ENCODE assay signal across 27 mouse cellular contexts in genomic region chr9:108071801-108072200, GRCm38 (mm10). TPM values are rescaled to one million over a fixed set of nuclear protein-coding genes. Genes with fewer than 3 reads are reported as not detected.
A peak's percentile ranks its signal among the peaks of the same experiment; 100 is the strongest.
DNase-seq lines count a peak whose midpoint lies in the region; ATAC-seq and TF ChIP-seq lines count a peak whose summit lies in the region.
"Had no signal": no experiment of that assay in that cellular context is flagged by ENCODE, and none has a peak within 500 bp of the region (broad histone marks: within the 10 kb centered on the region; RNA-seq: fewer than 3 reads in every experiment).

No protein-coding gene starts in this region.

- TF ChIP-seq CTCF in cerebellum, adult 2 months (IDR thresholded peaks at IDR 0.05; ENCODE audit: borderline replicate concordance, insufficient read depth, low read depth, low read length): no peak
- TF ChIP-seq CTCF in heart, postnatal 0 days (IDR thresholded peaks at IDR 0.05; ENCODE audit: low read depth): no peak
- TF ChIP-seq CTCF in lung, embryonic 14.5 days (IDR thresholded peaks at IDR 0.05; ENCODE audit: low read depth): no peak
- no peak for TF ChIP-seq CTCF in lung, adult 2 months (IDR thresholded peaks at IDR 0.05; ENCODE audit: insufficient read depth, low read length)

- no peak for TF ChIP-seq POLR2A in cerebellum, adult 2 months (IDR thresholded peaks at IDR 0.05; ENCODE audit: borderline replicate concordance, insufficient read depth, low read length)
- TF ChIP-seq POLR2A in lung, adult 2 months (IDR thresholded peaks at IDR 0.05; ENCODE audit: borderline replicate concordance, extremely low read depth, low read depth, low read length): no peak

- intact Hi-C loops in heart, postnatal 10 days (cut with DNase I): no loop called here
- intact Hi-C loops in heart, postnatal 36 days (cut with DNase I): no loop called here

- H3K36me3 ChIP-seq in heart, embryonic 12.5 days: peaks cover 28% of the 10 kb centered on the region
- peaks cover 16% of the 10 kb centered on the region for H3K36me3 ChIP-seq in heart, postnatal 0 days (replicated peaks; ENCODE audit: control insufficient read depth, insufficient read depth, low read length)
- peaks cover 21% of the 10 kb centered on the region for H3K36me3 ChIP-seq in lung, embryonic 14.5 days (ENCODE audit: insufficient read depth)

- H3K4me1 ChIP-seq in cerebellum, adult 2 months (ENCODE audit: control insufficient read depth, insufficient read depth, low read length): peaks cover 44% of the 10 kb centered on the region
- peaks cover 28% of the 10 kb centered on the region for H3K4me1 ChIP-seq in heart, embryonic 12.5 days (replicated peaks)
- peaks cover 16% of the 10 kb centered on the region for H3K4me1 ChIP-seq in heart, postnatal 0 days (ENCODE audit: control insufficient read depth, insufficient read depth)
- H3K4me1 ChIP-seq in lung, embryonic 14.5 days (ENCODE audit: insufficient read depth): no peaks in the 10 kb centered on the region
- H3K4me1 ChIP-seq in lung, adult 2 months (ENCODE audit: control insufficient read depth, insufficient read depth, low read length): no peaks in the 10 kb centered on the region
- H3K4me1 ChIP-seq: hindbrain, embryonic 15.5 days had no signal

- H3K4me3 ChIP-seq in cerebellum, adult 2 months (replicated peaks; ENCODE audit: insufficient read depth, low read depth, low read length): no peak overlapping the region
- no peak overlapping the region for H3K4me3 ChIP-seq in heart, embryonic 12.5 days
- no peak overlapping the region for H3K4me3 ChIP-seq in heart, postnatal 0 days (ENCODE audit: low read depth, low read length)
- no peak overlapping the region for H3K4me3 ChIP-seq in lung, embryonic 14.5 days (ENCODE audit: low read depth, low read length)
- H3K4me3 ChIP-seq in lung, adult 2 months (replicated peaks; ENCODE audit: extremely low read depth, low read depth, low read length): no peak overlapping the region
- H3K4me3 ChIP-seq: erythroblast, embryonic 14.5 days; hindbrain, embryonic 10.5 days; hindbrain, embryonic 15.5 days; liver, embryonic 12.5 days had no signal

- no peak for DNase-seq in cerebellum, adult 2 months
- DNase-seq in cerebellum, postnatal 36 days: no peak
- no peak for DNase-seq in heart, postnatal 10 days
- no peak for DNase-seq in heart, postnatal 0 days (ENCODE audit: low spot score)
- no peak for DNase-seq in heart, postnatal 36 days
- DNase-seq in lung, embryonic 14.5 days: no peak
- DNase-seq in lung, adult 2 months: no peak
- DNase-seq: adrenal gland, adult 8-10 months; kidney, adult 8-10 months; kidney, postnatal 10 days; layer of hippocampus, postnatal 36 days; left cerebral cortex, postnatal 4 days; lung, adult 18-20 months; lung, postnatal 14 days; midbrain, embryonic 14.5 days; thymus, postnatal 14 days had no signal

- H3K27ac ChIP-seq in cerebellum, adult 2 months (ENCODE audit: insufficient read depth, low read length): peak overlapping the region; percentile 100
- H3K27ac ChIP-seq in heart, embryonic 12.5 days (ENCODE audit: poor library complexity, severe bottlenecking): peak overlapping the region; percentile 66
- H3K27ac ChIP-seq in heart, postnatal 0 days (ENCODE audit: low read depth): peak overlapping the region; percentile 58
- peak overlapping the region; percentile 38; the same call in 1 of the 2 replicates for H3K27ac ChIP-seq in lung, embryonic 14.5 days (ENCODE audit: low read depth)
- H3K27ac ChIP-seq: hindbrain, embryonic 10.5 days; hindbrain, embryonic 15.5 days; liver, embryonic 12.5 days had no signal

- no peak overlapping the region for H3K9ac ChIP-seq in heart, embryonic 12.5 days
- no peak overlapping the region for H3K9ac ChIP-seq in heart, postnatal 0 days (replicated peaks; ENCODE audit: low read depth, low read length)
- no peak overlapping the region for H3K9ac ChIP-seq in lung, embryonic 14.5 days
- H3K9ac ChIP-seq: hindbrain, embryonic 15.5 days had no signal

- H3K27me3 ChIP-seq in cerebellum, adult 2 months (ENCODE audit: control insufficient read depth, insufficient read depth, low read length): no peaks in the 10 kb centered on the region
- no peaks in the 10 kb centered on the region for H3K27me3 ChIP-seq in heart, embryonic 12.5 days (replicated peaks)
- no peaks in the 10 kb centered on the region for H3K27me3 ChIP-seq in heart, postnatal 0 days (ENCODE audit: control insufficient read depth, insufficient read depth, low read length)
- no peaks in the 10 kb centered on the region for H3K27me3 ChIP-seq in lung, embryonic 14.5 days (ENCODE audit: insufficient read depth, low read length)
- H3K27me3 ChIP-seq: CH12.LX; hindbrain, embryonic 15.5 days; liver, embryonic 12.5 days had no signal

- H3K9me3 ChIP-seq in heart, embryonic 12.5 days (replicated peaks): no peaks in the 10 kb centered on the region
- no peaks in the 10 kb centered on the region for H3K9me3 ChIP-seq in heart, postnatal 0 days (replicated peaks; ENCODE audit: control insufficient read depth, low read length)
- no peaks in the 10 kb centered on the region for H3K9me3 ChIP-seq in lung, embryonic 14.5 days (ENCODE audit: low read depth, low read length)
- H3K9me3 ChIP-seq: hindbrain, embryonic 10.5 days; hindbrain, embryonic 15.5 days; liver, embryonic 12.5 days had no signal

- H3K4me2 ChIP-seq in heart, embryonic 12.5 days: no peak overlapping the region
- H3K4me2 ChIP-seq in heart, postnatal 0 days (ENCODE audit: low read depth, low read length): no peak overlapping the region
- no peak overlapping the region for H3K4me2 ChIP-seq in lung, embryonic 14.5 days
- H3K4me2 ChIP-seq: hindbrain, embryonic 15.5 days; liver, embryonic 12.5 days had no signal

- 50% methylated on average over 4 of the region's 4 CpGs for WGBS in cerebellum, adult 2 months
- 59% methylated on average over 4 of the region's 4 CpGs for WGBS in heart, embryonic 12.5 days
- 37% methylated on average over 4 of the region's 4 CpGs for WGBS in heart, postnatal 0 days
- WGBS in lung, embryonic 14.5 days: 60% methylated on average over 4 of the region's 4 CpGs
- 63% methylated on average over 4 of the region's 4 CpGs for WGBS in lung, adult 2 months

- no peak for TF ChIP-seq EP300 in heart, postnatal 0 days (IDR thresholded peaks at IDR 0.05; ENCODE audit: low read depth)

- no peak for ATAC-seq in heart, embryonic 12.5 days (ENCODE audit: insufficient number of reproducible peaks, low FRiP score)
- no peak for ATAC-seq in heart, postnatal 0 days (ENCODE audit: insufficient read depth, low read depth)
- no peak for ATAC-seq in lung, embryonic 14.5 days (ENCODE audit: insufficient read depth)
- ATAC-seq: activated CD4-positive, CD25-positive, alpha-beta regulatory T cell, adult 4 months; forebrain, embryonic 16.5 days; inflammation-experienced regulatory T-cells, adult 6 months; liver, embryonic 12.5 days had no signal

RNA-seq across cellular contexts. Expression of gene Mst1, which starts 8.4 kb away (rescaled TPM):
- polyA plus RNA-seq in cerebellum, adult 2 months (2012; rRNA removed): 0.13 TPM in 1 of 2 replicates, not detected in the other
- 0.31 and 0.37 TPM in 2 replicates for polyA plus RNA-seq in heart, embryonic 12.5 days (2016; fragmentation: Nextera tagmentation; extraction: Ambion mirVana)
- not detected for total RNA-seq in heart, postnatal 10 days (2021)
- not detected in 2 replicates for total RNA-seq in heart, postnatal 0 days (2014; rRNA removed; ENCODE audit: low replicate concordance)
- polyA plus RNA-seq in heart, postnatal 0 days (2015; fragmentation: Nextera tagmentation; extraction: Ambion mirVana): 0.07 TPM in 1 of 2 replicates, not detected in the other
- total RNA-seq in heart, postnatal 36 days (2021): not detected
- polyA plus RNA-seq in lung, embryonic 14.5 days (2014; fragmentation: Nextera tagmentation; extraction: Ambion mirVana): 0.18 and 0.20 TPM in 2 replicates
- polyA plus RNA-seq in lung, adult 2 months (2012; rRNA removed): 1.5 and 2.5 TPM in 2 replicates
- total RNA-seq: common myeloid progenitor, adult 5-6 weeks; layer of hippocampus, postnatal 36 days; left cerebral cortex, postnatal 4 days; monocyte, adult 5-6 weeks had no signal
- polyA plus RNA-seq: forebrain, embryonic 16.5 days; midbrain, embryonic 14.5 days had no signal

RNA-seq across cellular contexts. Expression of gene Rnf123, which starts 11.3 kb away (rescaled TPM):
- 184 and 213 TPM in 2 replicates for polyA plus RNA-seq in cerebellum, adult 2 months (2012; rRNA removed)
- polyA plus RNA-seq in heart, embryonic 12.5 days (2016; fragmentation: Nextera tagmentation; extraction: Ambion mirVana): 32.8 and 37.0 TPM in 2 replicates
- total RNA-seq in heart, postnatal 10 days (2021): 10 to 100 TPM; 62.5 to 83.1 TPM
- total RNA-seq in heart, postnatal 0 days (2014; rRNA removed; ENCODE audit: low replicate concordance): 40.5 and 60.2 TPM in 2 replicates
- 24.6 and 32.9 TPM in 2 replicates for polyA plus RNA-seq in heart, postnatal 0 days (2015; fragmentation: Nextera tagmentation; extraction: Ambion mirVana)
- total RNA-seq in heart, postnatal 36 days (2021): 10 to 100 TPM; 94.2 to 97.4 TPM
- 27.9 and 30.9 TPM in 2 replicates for polyA plus RNA-seq in lung, embryonic 14.5 days (2014; fragmentation: Nextera tagmentation; extraction: Ambion mirVana)
- 78.6 and 88.0 TPM in 2 replicates for polyA plus RNA-seq in lung, adult 2 months (2012; rRNA removed)

RNA-seq across cellular contexts. Expression of gene Amigo3, which starts 18.8 kb away (rescaled TPM):
- 2.7 TPM in 2 replicates for polyA plus RNA-seq in cerebellum, adult 2 months (2012; rRNA removed)
- polyA plus RNA-seq in heart, embryonic 12.5 days (2016; fragmentation: Nextera tagmentation; extraction: Ambion mirVana): 2.4 and 3.1 TPM in 2 replicates
- 1 to 10 TPM; 1.9 to 2.2 TPM for total RNA-seq in heart, postnatal 10 days (2021)
- 1.4 and 7.6 TPM in 2 replicates for total RNA-seq in heart, postnatal 0 days (2014; rRNA removed; ENCODE audit: low replicate concordance)
- polyA plus RNA-seq in heart, postnatal 0 days (2015; fragmentation: Nextera tagmentation; extraction: Ambion mirVana): 1.4 and 1.6 TPM in 2 replicates
- total RNA-seq in heart, postnatal 36 days (2021): 1 to 10 TPM; 1.1 to 1.4 TPM
- polyA plus RNA-seq in lung, embryonic 14.5 days (2014; fragmentation: Nextera tagmentation; extraction: Ambion mirVana): 3.1 and 3.4 TPM in 2 replicates
- polyA plus RNA-seq in lung, adult 2 months (2012; rRNA removed): 2.3 and 3.2 TPM in 2 replicates

RNA-seq across cellular contexts. Expression of gene Apeh, which starts 22.6 kb away (rescaled TPM):
- polyA plus RNA-seq in cerebellum, adult 2 months (2012; rRNA removed): 69.6 and 83.5 TPM in 2 replicates
- polyA plus RNA-seq in heart, embryonic 12.5 days (2016; fragmentation: Nextera tagmentation; extraction: Ambion mirVana): 48.0 and 51.1 TPM in 2 replicates
- total RNA-seq in heart, postnatal 10 days (2021): 10 to 100 TPM; 44.6 to 53.1 TPM
- 36.5 and 43.5 TPM in 2 replicates for total RNA-seq in heart, postnatal 0 days (2014; rRNA removed; ENCODE audit: low replicate concordance)
- polyA plus RNA-seq in heart, postnatal 0 days (2015; fragmentation: Nextera tagmentation; extraction: Ambion mirVana): 32.8 TPM in 2 replicates
- total RNA-seq in heart, postnatal 36 days (2021): 10 to 100 TPM; 38.6 to 50.2 TPM
- 49.4 and 49.9 TPM in 2 replicates for polyA plus RNA-seq in lung, embryonic 14.5 days (2014; fragmentation: Nextera tagmentation; extraction: Ambion mirVana)
- 64.7 and 74.8 TPM in 2 replicates for polyA plus RNA-seq in lung, adult 2 months (2012; rRNA removed)

RNA-seq across cellular contexts. Expression of gene Gmppb, which starts 22.8 kb away (rescaled TPM):
- 16.5 and 28.7 TPM in 2 replicates for polyA plus RNA-seq in cerebellum, adult 2 months (2012; rRNA removed)
- polyA plus RNA-seq in heart, embryonic 12.5 days (2016; fragmentation: Nextera tagmentation; extraction: Ambion mirVana): 23.2 and 24.5 TPM in 2 replicates
- 10 to 100 TPM; 10.7 to 14.7 TPM for total RNA-seq in heart, postnatal 10 days (2021)
- 13.1 and 18.1 TPM in 2 replicates for total RNA-seq in heart, postnatal 0 days (2014; rRNA removed; ENCODE audit: low replicate concordance)
- 15.7 and 17.2 TPM in 2 replicates for polyA plus RNA-seq in heart, postnatal 0 days (2015; fragmentation: Nextera tagmentation; extraction: Ambion mirVana)
- total RNA-seq in heart, postnatal 36 days (2021): 10 to 100 TPM in 1 of 2 experiments, 1 to 10 TPM in 1; 8.4 to 10.4 TPM
- polyA plus RNA-seq in lung, embryonic 14.5 days (2014; fragmentation: Nextera tagmentation; extraction: Ambion mirVana): 22.2 and 25.7 TPM in 2 replicates
- polyA plus RNA-seq in lung, adult 2 months (2012; rRNA removed): 14.6 and 20.3 TPM in 2 replicates

Comparison
In these comparisons a context has a peak if more than half of its experiments do, and no peak if none do; other contexts are left out.
1. H3K27ac ChIP-seq: peak in every context shown above with its lines; median percentile 100 in cerebellum, adult 2 months; 66 in heart, embryonic 12.5 days; 58 in heart, postnatal 0 days; 38 in lung, embryonic 14.5 days.